Mouse (Mus musculus) kidney, adult 10 weeks (tissue): ENCODE data around the gene Adam20. TPM values are rescaled to one million over a fixed set of nuclear protein-coding genes. Genes with fewer than 3 reads are reported as not detected.

Source experiments
- polyA plus RNA-seq: library from polyadenylated mRNA; stranded (reverse); fragments of 350-450 nt; fragmentation: Illumina TruSeq; extraction: RNeasy Lipid Tissue Mini Kit (QIAGEN cat#74804); gene quantifications from one replicate; pipeline ENCODE4 v1.2.3, GENCODE M21; 2014; ENCODE audit warnings: low read depth, low replicate concordance

Adam20 gene
- polyA plus RNA-seq, result not detected

DNA sequence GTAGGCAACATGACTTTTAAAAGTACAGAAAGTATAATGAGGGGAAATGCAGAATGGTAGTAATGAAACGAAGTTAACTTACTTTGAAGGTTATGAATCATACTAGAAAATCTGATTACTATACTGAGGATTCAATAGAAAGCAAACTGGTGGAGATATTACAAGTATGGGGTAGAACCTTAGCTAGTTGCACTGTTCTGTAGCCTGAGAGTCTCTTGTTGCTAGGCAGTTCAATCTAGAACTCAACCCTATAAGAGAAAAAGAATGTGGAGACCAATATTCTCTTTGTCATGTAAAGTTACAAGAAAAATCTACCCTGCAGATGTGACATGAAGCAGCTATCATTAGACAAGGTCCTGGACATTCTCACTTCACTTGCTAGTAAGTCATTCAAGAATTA lies at the start of gene Adam20:
TSS of gene Adam20 (plus strand) at position 301 of the 400 bp plus-strand sequence.

DNA sequence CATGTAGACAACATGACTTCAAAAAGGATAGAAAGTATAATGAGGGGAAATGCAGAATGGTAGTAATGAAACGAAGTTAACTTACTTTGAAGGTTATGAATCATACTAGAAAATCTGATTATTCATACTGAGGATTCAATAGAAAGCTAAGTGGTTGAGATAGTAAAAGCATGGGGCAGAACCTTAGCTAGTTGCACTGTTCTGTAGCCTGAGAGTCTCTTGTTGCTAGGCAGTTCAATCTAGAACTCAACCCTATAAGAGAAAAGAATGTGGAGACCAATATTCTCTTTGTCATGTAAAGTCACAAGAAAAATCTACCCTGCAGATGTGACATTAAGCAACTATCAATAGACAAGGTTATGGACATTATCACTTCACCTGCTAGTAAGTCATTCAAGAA lies 41.2 kb upstream of the Adam20 start, which contains the start of gene Adam25:
TSS of gene Adam25 (plus strand) at position 301 of the 400 bp plus-strand sequence.

Other genes with a start within 250 kb of the Adam20 start
- gene Adam24, start 118.2 kb upstream of the Adam20 start, polyA plus RNA-seq, result not detected
- not detected for gene Adam25, start 41.1 kb upstream of the Adam20 start, polyA plus RNA-seq
- gene Adam39, start 29.7 kb downstream of the Adam20 start, polyA plus RNA-seq, result not detected